Mouse (Mus musculus) spleen, postnatal 36 days (tissue): ENCODE measurements around the gene Tmem106a.
"Not testable (repeated sequence)": the region's sequence is repeated elsewhere in the genome, so short reads cannot be mapped to it uniquely, and the experiment has no call there.

Experiments used
- DNase-seq, 2 experiments: peaks; one replicate each; pipeline ENCODE4 v3.0.0; 2022; ENCODE audit warnings: low spot score in 2 of 2, mixed read lengths in 1 of 2

Gene Tmem106a

GRCm38 (mm10) chr11:101599156-101599555 lies 17.1 kb downstream of the Tmem106a start, which contains the start of gene Gm11634:
Gene Gm11634 (minus strand): TSS chr11:101599256.
- no peak for DNase-seq

GRCm38 (mm10) chr11:101602491-101602890 lies 20.4 kb downstream of the Tmem106a start:
- peak in 1 of 2 experiments; percentile 19 for DNase-seq

- no peak for DNase-seq
Measured at GRCm38 (mm10) chr11:101604116-101604515, 22.1 kb downstream of the Tmem106a start.

GRCm38 (mm10) chr11:101604531-101605453 lies 22.8 kb downstream of the Tmem106a start:
- DNase-seq, result peak; percentile 79 to 84

DNA sequence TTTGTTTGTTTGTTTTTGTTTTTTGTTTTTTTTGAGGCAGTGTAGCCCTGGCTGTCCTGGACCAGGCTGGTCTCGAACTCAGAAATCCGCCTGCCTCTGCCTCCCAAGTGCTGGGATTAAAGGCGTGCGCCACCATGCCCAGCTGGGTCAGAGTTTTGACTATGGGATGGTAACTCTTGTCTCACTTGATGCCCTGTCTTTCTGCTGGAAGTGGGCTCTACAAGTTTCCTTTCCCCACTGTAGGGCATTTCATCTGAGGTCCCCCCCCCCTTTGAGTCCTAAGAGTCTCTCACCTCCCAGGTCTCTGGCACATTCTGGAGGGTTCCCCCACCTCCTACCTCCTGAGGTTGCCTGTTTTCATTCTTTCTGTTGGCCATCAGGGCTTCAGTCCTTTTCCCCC lies 25.1 kb downstream of the Tmem106a start:
- not testable (repeated sequence) for DNase-seq

DNA sequence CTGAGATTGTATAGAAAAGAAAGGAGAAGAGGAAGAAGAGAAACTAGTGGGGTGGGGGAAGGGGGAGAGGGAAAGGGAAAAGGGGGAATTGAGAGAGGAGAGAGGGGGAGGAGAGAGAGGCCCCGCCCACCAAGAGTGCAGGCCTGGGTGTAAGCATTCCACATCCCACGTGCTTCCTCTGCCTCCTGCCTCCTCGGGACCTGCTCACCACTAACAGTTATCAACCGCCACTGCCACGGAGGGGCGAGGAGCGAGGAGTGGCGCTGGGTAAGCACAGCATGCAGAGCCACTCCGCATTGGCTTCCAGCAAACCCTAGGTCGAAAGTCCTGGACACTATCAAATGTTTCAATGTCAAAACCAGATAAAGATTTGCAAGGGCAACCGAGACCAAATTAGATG lies 28.4 kb downstream of the Tmem106a start:
- DNase-seq, result no peak

GRCm38 (mm10) chr11:101613596-101613995 lies 31.6 kb downstream of the Tmem106a start:
- no peak for DNase-seq

- DNase-seq, result no peak
Measured at GRCm38 (mm10) chr11:101614116-101614515, 32.1 kb downstream of the Tmem106a start.

GRCm38 (mm10) chr11:101615380-101615779 lies 33.3 kb downstream of the Tmem106a start:
- DNase-seq, result no peak

- no peak for DNase-seq
Measured at GRCm38 (mm10) chr11:101616104-101616503, 34.1 kb downstream of the Tmem106a start.

DNA sequence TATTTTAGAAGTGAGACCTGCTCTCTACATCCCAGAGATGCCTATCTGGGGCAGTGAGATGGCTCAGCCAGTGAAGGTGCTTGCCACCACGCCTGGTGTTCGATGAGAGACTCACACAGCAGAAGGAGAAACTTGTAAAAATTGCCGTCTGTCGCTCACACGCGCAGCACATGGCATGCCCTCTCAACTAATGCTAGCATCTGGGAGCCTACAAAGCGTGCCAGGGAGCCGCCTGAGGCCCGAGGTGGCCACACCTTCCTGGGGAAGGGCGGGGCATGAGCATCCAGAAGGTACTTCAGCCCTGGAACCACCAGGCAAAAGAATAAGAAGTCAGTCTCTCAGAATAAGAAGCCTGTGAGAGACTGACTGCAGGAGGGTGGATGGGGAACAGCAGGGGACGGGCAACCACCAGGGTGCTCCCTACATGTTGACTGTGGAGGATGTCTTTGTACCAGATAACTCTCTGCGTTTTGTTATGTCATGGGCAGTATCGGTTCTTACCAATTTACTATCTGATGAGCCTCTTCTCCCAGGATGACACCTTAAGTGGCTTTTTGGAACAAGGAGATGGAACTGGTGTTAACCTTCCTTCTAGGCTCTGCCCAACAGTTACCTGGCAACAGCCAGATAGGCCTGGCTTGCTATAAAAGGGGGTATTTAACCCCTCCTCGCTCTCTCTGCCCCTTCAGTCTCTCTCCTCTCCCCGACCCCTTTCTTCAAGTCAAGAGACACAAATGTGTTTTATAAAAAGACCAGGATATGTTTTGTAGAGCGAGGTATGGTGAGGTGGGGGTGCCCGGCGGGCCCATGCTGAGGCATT lies 35.1 kb downstream of the Tmem106a start:
- no peak for DNase-seq

DNA sequence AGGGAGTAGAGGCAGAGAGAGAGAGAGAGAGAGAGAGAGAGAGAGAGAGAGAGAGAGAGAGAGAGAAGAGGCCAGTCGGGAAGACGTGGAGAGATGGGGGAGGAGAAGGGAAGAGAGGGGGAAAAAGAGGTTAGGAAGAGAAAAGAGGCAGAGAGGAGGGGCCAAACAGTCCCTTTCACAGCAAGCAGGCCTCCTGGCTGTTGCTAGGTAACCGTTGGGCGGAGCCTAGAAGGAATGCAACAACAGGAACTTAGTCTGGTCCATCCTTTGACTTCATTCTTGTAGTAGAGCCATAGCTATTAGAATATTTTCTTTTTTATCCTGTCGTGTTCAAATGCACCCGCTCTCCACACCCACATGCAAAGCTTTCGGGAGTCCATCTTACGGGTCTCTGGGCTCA lies 35.8 kb downstream of the Tmem106a start:
- DNase-seq, result peak; percentile 38 to 41

GRCm38 (mm10) chr11:101618596-101618995 lies 36.6 kb downstream of the Tmem106a start:
- DNase-seq, result no peak

DNA sequence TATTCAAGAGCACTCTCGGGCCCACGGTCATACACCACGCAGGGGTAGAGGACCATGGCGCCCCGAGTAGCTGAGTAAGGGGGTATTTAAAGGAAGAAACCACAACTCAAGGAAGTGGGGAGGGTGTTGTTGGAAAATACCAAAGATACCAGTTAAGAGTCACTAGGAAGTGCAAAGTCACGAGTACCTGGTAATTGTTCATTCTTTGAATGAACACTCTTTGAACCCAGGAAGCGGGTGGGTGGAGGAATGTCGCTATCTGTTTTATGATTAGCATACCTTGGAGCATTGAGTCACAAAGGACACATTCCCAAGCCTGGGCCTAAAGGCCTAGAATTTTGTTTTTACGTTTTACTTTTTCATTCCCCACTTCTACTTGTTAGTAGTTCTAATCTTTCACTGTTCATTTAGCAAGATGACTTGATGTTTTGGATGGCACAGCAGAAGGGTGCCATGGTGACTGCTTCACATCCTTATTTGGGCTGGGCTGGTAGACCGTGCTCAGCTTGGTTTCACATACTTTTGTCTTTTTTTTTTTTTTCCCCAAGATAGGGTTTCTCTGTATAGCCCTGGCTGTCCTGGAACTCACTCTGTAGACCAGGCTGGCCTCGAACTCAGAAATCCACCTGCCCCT lies 38.1 kb downstream of the Tmem106a start:
- not testable (repeated sequence) for DNase-seq

DNA sequence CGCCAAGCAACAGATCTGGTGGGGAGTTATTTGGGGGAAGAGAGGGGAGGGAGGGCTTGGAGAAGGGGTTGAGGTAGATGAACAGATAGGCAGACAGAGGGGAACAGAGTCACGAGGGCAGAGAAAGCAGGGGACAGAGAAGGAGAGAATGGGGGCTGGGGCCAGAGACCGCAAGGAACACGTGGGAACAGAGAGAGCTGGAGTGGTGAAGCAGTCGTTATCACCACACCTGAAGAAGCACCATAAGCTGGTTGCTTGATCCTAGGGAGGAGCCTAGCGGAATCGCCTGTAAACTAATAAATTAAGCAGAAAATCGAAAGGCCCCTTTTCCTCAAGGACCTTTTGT lies 44.6 kb downstream of the Tmem106a start:
- no peak for DNase-seq

GRCm38 (mm10) chr11:101626995-101627856 lies 45.2 kb downstream of the Tmem106a start, which contains the start of gene Rdm1:
Gene Rdm1 (plus strand): TSS chr11:101627195.
- DNase-seq, result peak; percentile 85 to 89

DNA sequence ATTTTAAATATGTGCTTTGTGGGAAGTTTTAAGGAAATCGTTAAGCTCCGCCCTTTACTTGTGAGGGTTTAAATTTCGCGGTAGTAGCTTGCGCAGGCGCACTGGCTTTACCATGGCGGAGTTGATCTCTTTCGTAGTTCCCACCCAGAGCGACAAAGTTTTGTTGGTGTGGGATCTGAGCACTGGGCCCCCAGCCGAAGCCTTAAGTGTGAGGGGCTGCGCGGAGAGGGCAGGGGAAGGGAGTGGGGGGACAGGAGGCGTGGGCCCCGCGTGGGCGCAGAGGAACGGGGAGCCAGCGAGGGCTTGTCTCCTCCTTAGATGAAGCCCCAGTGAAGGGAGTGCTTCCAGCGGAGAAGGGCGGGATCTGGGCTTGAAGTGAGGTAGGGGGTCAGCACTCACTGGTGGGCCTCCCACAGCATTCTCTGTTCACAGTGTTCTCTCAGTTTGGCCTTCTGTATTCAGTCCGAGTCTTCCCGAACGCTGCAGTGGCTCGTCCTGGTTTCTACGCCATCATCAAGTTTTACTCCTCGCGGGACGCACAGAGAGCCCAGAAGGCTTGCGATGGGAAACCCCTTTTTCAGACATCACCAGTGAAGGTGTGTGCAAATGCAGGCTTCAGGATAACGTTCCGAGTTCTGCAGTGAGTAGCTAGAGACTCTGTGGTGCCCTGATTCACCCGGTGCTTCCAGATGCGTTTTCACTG lies 46.0 kb downstream of the Tmem106a start:
- DNase-seq, result peak; percentile 82 to 86

- not testable (repeated sequence) for DNase-seq
Measured at GRCm38 (mm10) chr11:101628733-101629417, 46.8 kb downstream of the Tmem106a start.

DNA sequence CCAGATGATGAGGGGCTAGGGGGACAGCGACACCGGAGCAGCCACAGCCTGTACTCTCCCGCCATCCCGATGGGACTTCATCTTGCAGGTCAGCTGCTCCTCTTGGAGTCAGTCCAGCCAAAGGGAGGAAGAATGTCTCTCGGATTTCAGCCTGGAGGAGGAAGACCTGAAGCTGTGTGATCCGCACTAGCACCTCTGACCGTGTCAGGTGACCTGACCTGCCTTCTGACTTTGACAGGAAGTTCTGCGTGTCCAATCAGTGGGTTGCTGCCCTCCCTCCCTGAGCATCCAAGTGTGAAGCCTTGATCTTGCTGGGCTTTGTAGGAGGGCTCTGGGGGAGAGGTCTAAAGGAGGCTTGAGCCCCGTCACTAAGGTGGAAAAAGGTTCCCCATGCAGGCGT lies 53.6 kb downstream of the Tmem106a start:
- no peak for DNase-seq

- DNase-seq, result no peak
Measured at GRCm38 (mm10) chr11:101639761-101640160, 57.7 kb downstream of the Tmem106a start.
